Mouse (Mus musculus): ENCODE results near the gene Snai1. TPM values are rescaled to one million over a fixed set of nuclear protein-coding genes. Genes with fewer than 3 reads are reported as not detected.

Snai1 gene
- polyA plus RNA-seq, 1 experiment from 2014 or later = 66.8 TPM

- ATAC-seq (replicated peaks; ENCODE audit: insufficient number of reproducible peaks, low FRiP score, low TSS enrichment, low read depth) (no peak), DNase-seq (ENCODE audit: low spot score) (no peak)
- H3K9ac ChIP-seq (replicated peaks; ENCODE audit: low read length) = no peak overlapping the region
- H3K36me3 ChIP-seq (replicated peaks; ENCODE audit: control insufficient read depth, insufficient read depth, low read depth, low read length) = no peaks in the 10 kb centered on the region; the same call in 1 of the 2 replicates
- H3K4me3 ChIP-seq (ENCODE audit: low read depth, low read length) = no peak overlapping the region
- no peak overlapping the region for H3K4me2 ChIP-seq (ENCODE audit: low read depth, low read length)
- no peaks in the 10 kb centered on the region for H3K9me3 ChIP-seq (replicated peaks; ENCODE audit: control insufficient read depth, low read length)
- 78% methylated on average over 8 of the region's 8 CpGs for WGBS
- H3K27me3 ChIP-seq (ENCODE audit: control insufficient read depth, insufficient read depth, low read length) = no peaks in the 10 kb centered on the region
- no peak overlapping the region for H3K27ac ChIP-seq (replicated peaks; ENCODE audit: low read depth, low read length)
- peaks cover 15% of the 10 kb centered on the region for H3K4me1 ChIP-seq (ENCODE audit: control insufficient read depth, insufficient read depth, low read length)
Measured at GRCm38 (mm10) chr2:167547444-167547843, 9.4 kb downstream of the Snai1 start.

- Histone ChIP-seq H3K4me2 (ENCODE audit: low read depth, low read length) (no peak overlapping the region), H3K36me3 (replicated peaks; ENCODE audit: control insufficient read depth, insufficient read depth, low read depth, low read length) (no peaks in the 10 kb centered on the region), H3K9me3 (replicated peaks; ENCODE audit: control insufficient read depth, low read length) (no peaks in the 10 kb centered on the region), H3K27ac (replicated peaks; ENCODE audit: low read depth, low read length) (no peak overlapping the region), H3K9ac (replicated peaks; ENCODE audit: low read length) (no peak overlapping the region), H3K4me3 (ENCODE audit: low read depth, low read length) (no peak overlapping the region), H3K27me3 (ENCODE audit: control insufficient read depth, insufficient read depth, low read length) (no peaks in the 10 kb centered on the region), H3K4me1 (ENCODE audit: control insufficient read depth, insufficient read depth, low read length) (peaks cover 3% of the 10 kb centered on the region)
- ATAC-seq (replicated peaks; ENCODE audit: insufficient number of reproducible peaks, low FRiP score, low TSS enrichment, low read depth) = no peak
- 83% methylated on average over 7 of the region's 7 CpGs for WGBS
- no peak for DNase-seq (ENCODE audit: low spot score)
Measured at GRCm38 (mm10) chr2:167548961-167549360, 11.0 kb downstream of the Snai1 start.

GRCm38 (mm10) chr2:167550341-167550854 is 12.4 kb downstream of the Snai1 start:
- 59% methylated on average over 8 of the region's 8 CpGs for WGBS

GRCm38 (mm10) chr2:167551342-167551920 is 13.4 kb downstream of the Snai1 start:
- 70% methylated on average over 8 of the region's 8 CpGs for WGBS
- Histone ChIP-seq H3K9ac (replicated peaks; ENCODE audit: low read length) (no peak overlapping the region), H3K4me1 (ENCODE audit: control insufficient read depth, insufficient read depth, low read length) (no peaks in the 10 kb centered on the region), H3K27me3 (ENCODE audit: control insufficient read depth, insufficient read depth, low read length) (no peaks in the 10 kb centered on the region), H3K4me3 (ENCODE audit: low read depth, low read length) (no peak overlapping the region), H3K9me3 (replicated peaks; ENCODE audit: control insufficient read depth, low read length) (no peaks in the 10 kb centered on the region), H3K4me2 (ENCODE audit: low read depth, low read length) (no peak overlapping the region), H3K27ac (replicated peaks; ENCODE audit: low read depth, low read length) (no peak overlapping the region), H3K36me3 (replicated peaks; ENCODE audit: control insufficient read depth, insufficient read depth, low read depth, low read length) (no peaks in the 10 kb centered on the region)
- DNase-seq (ENCODE audit: low spot score) = no peak
- ATAC-seq (replicated peaks; ENCODE audit: insufficient number of reproducible peaks, low FRiP score, low TSS enrichment, low read depth) = no peak

More at GRCm38 (mm10) chr2:167550341-167550854, 12.4 kb downstream of the Snai1 start:
- Histone ChIP-seq H3K36me3 (replicated peaks; ENCODE audit: control insufficient read depth, insufficient read depth, low read depth, low read length) (no peaks in the 10 kb centered on the region), H3K9me3 (replicated peaks; ENCODE audit: control insufficient read depth, low read length) (no peaks in the 10 kb centered on the region), H3K27me3 (ENCODE audit: control insufficient read depth, insufficient read depth, low read length) (no peaks in the 10 kb centered on the region), H3K9ac (replicated peaks; ENCODE audit: low read length) (no peak overlapping the region), H3K4me2 (ENCODE audit: low read depth, low read length) (no peak overlapping the region), H3K4me3 (ENCODE audit: low read depth, low read length) (no peak overlapping the region), H3K27ac (replicated peaks; ENCODE audit: low read depth, low read length) (no peak overlapping the region), H3K4me1 (ENCODE audit: control insufficient read depth, insufficient read depth, low read length) (no peaks in the 10 kb centered on the region)
- no peak for ATAC-seq (replicated peaks; ENCODE audit: insufficient number of reproducible peaks, low FRiP score, low TSS enrichment, low read depth)
- no peak for DNase-seq (ENCODE audit: low spot score)

GRCm38 (mm10) chr2:167552292-167552691 is 14.3 kb downstream of the Snai1 start:
- no peak for ATAC-seq (replicated peaks; ENCODE audit: insufficient number of reproducible peaks, low FRiP score, low TSS enrichment, low read depth)

GRCm38 (mm10) chr2:167552927-167553402 is 15.0 kb downstream of the Snai1 start:
- no peaks in the 10 kb centered on the region for H3K27me3 ChIP-seq (ENCODE audit: control insufficient read depth, insufficient read depth, low read length)
- peak overlapping the region; percentile 47; the same call in 1 of the 2 replicates for H3K27ac ChIP-seq (replicated peaks; ENCODE audit: low read depth, low read length)
- no peaks in the 10 kb centered on the region for H3K9me3 ChIP-seq (replicated peaks; ENCODE audit: control insufficient read depth, low read length)
- DNase-seq (ENCODE audit: low spot score) (peak; percentile 49), ATAC-seq (replicated peaks; ENCODE audit: insufficient number of reproducible peaks, low FRiP score, low TSS enrichment, low read depth) (0 out of 2 replicates have a peak, but pooled peaks have one; percentile 12)
- no peak overlapping the region for H3K4me3 ChIP-seq (ENCODE audit: low read depth, low read length)
- H3K9ac ChIP-seq (replicated peaks; ENCODE audit: low read length) = no peak overlapping the region
- no peaks in the 10 kb centered on the region for H3K36me3 ChIP-seq (replicated peaks; ENCODE audit: control insufficient read depth, insufficient read depth, low read depth, low read length)
- H3K4me2 ChIP-seq (ENCODE audit: low read depth, low read length) = no peak overlapping the region
- no peaks in the 10 kb centered on the region for H3K4me1 ChIP-seq (ENCODE audit: control insufficient read depth, insufficient read depth, low read length)
- 19% methylated on average over 11 of the region's 11 CpGs for WGBS

More at GRCm38 (mm10) chr2:167552292-167552691, 14.3 kb downstream of the Snai1 start:
- DNase-seq (ENCODE audit: low spot score) = no peak
- Histone ChIP-seq H3K9ac (replicated peaks; ENCODE audit: low read length) (no peak overlapping the region), H3K4me1 (ENCODE audit: control insufficient read depth, insufficient read depth, low read length) (no peaks in the 10 kb centered on the region), H3K36me3 (replicated peaks; ENCODE audit: control insufficient read depth, insufficient read depth, low read depth, low read length) (no peaks in the 10 kb centered on the region), H3K4me3 (ENCODE audit: low read depth, low read length) (no peak overlapping the region), H3K4me2 (ENCODE audit: low read depth, low read length) (no peak overlapping the region), H3K27me3 (ENCODE audit: control insufficient read depth, insufficient read depth, low read length) (no peaks in the 10 kb centered on the region), H3K9me3 (replicated peaks; ENCODE audit: control insufficient read depth, low read length) (no peaks in the 10 kb centered on the region), H3K27ac (replicated peaks; ENCODE audit: low read depth, low read length) (peak overlapping the region; percentile 47; the same call in 1 of the 2 replicates)
- 86% methylated on average over 4 of the region's 4 CpGs for WGBS

- no peak overlapping the region for H3K9ac ChIP-seq (replicated peaks; ENCODE audit: low read length)
- no peak overlapping the region for H3K27ac ChIP-seq (replicated peaks; ENCODE audit: low read depth, low read length)
- no peak overlapping the region for H3K4me2 ChIP-seq (ENCODE audit: low read depth, low read length)
- H3K4me1 ChIP-seq (ENCODE audit: control insufficient read depth, insufficient read depth, low read length) = peaks cover 7% of the 10 kb centered on the region; the same call in 1 of the 2 replicates
- 85% methylated on average over 5 of the region's 5 CpGs for WGBS
- no peaks in the 10 kb centered on the region for H3K36me3 ChIP-seq (replicated peaks; ENCODE audit: control insufficient read depth, insufficient read depth, low read depth, low read length)
- no peak overlapping the region for H3K4me3 ChIP-seq (ENCODE audit: low read depth, low read length)
- H3K27me3 ChIP-seq (ENCODE audit: control insufficient read depth, insufficient read depth, low read length) = no peaks in the 10 kb centered on the region
- DNase-seq (ENCODE audit: low spot score) (no peak), ATAC-seq (replicated peaks; ENCODE audit: insufficient number of reproducible peaks, low FRiP score, low TSS enrichment, low read depth) (no peak)
- H3K9me3 ChIP-seq (replicated peaks; ENCODE audit: control insufficient read depth, low read length) = no peaks in the 10 kb centered on the region
Measured at GRCm38 (mm10) chr2:167555766-167556165, 17.8 kb downstream of the Snai1 start.

- DNase-seq (ENCODE audit: low spot score) = peak; percentile 48
Measured at GRCm38 (mm10) chr2:167559413-167559812, 21.4 kb downstream of the Snai1 start.

More at GRCm38 (mm10) chr2:167559413-167559812, 21.4 kb downstream of the Snai1 start:
- ATAC-seq (replicated peaks; ENCODE audit: insufficient number of reproducible peaks, low FRiP score, low TSS enrichment, low read depth) = peak; percentile 31; the same call in 1 of the 2 replicates
- H3K4me3 ChIP-seq (ENCODE audit: low read depth, low read length) = no peak overlapping the region
- peaks cover 20% of the 10 kb centered on the region for H3K4me1 ChIP-seq (ENCODE audit: control insufficient read depth, insufficient read depth, low read length)
- H3K9me3 ChIP-seq (replicated peaks; ENCODE audit: control insufficient read depth, low read length) = no peaks in the 10 kb centered on the region
- WGBS = 14% methylated on average over 27 of the region's 27 CpGs
- H3K36me3 ChIP-seq (replicated peaks; ENCODE audit: control insufficient read depth, insufficient read depth, low read depth, low read length) = no peaks in the 10 kb centered on the region
- H3K27ac ChIP-seq (replicated peaks; ENCODE audit: low read depth, low read length) = peak overlapping the region; percentile 72
- H3K9ac ChIP-seq (replicated peaks; ENCODE audit: low read length) = peak overlapping the region; percentile 61
- H3K4me2 ChIP-seq (ENCODE audit: low read depth, low read length) = peak overlapping the region; percentile 30; the same call in 1 of the 2 replicates
- H3K27me3 ChIP-seq (ENCODE audit: control insufficient read depth, insufficient read depth, low read length) = no peaks in the 10 kb centered on the region
